Mouse (Mus musculus) spleen, embryonic (tissue): ENCODE results near the gene Rnf145.

Source experiments
- CTCF ChIA-PET: fragments of 350-600 bp; sonication (Branson Sonifier 250); formaldehyde crosslinking; loops from one replicate; lab custom pipeline; 2022; lab: Charles Lee

Rnf145 gene

GRCm38 (mm10) chr11:44532846-44533781 lies 14.3 kb downstream of the Rnf145 start:
- CTCF ChIA-PET = interaction anchor here (0.6 kb wide), 1 partner anchor 22 kb away, joined by 3 read pairs; no protein-coding TSS in a partner anchor

- CTCF ChIA-PET = no interaction called here
Observed at GRCm38 (mm10) chr11:44534999-44535750, 16.4 kb downstream of the Rnf145 start.

GRCm38 (mm10) chr11:44537403-44537802 lies 18.6 kb downstream of the Rnf145 start:
- CTCF ChIA-PET = interaction anchor here (0.7 kb wide), 1 partner anchor 9 kb away, joined by 3 read pairs; no protein-coding TSS in a partner anchor

- CTCF ChIA-PET = no interaction called here
Observed at GRCm38 (mm10) chr11:44538101-44538500, 19.3 kb downstream of the Rnf145 start.

GRCm38 (mm10) chr11:44538501-44539290 lies 19.9 kb downstream of the Rnf145 start:
- CTCF ChIA-PET = interaction anchor here (0.9 kb wide), 1 partner anchor 10 kb away, joined by 3 read pairs; no protein-coding TSS in a partner anchor

GRCm38 (mm10) chr11:44539291-44539930 lies 20.6 kb downstream of the Rnf145 start:
- CTCF ChIA-PET = interaction anchor here (0.5 to 0.9 kb wide), 2 partner anchors 11 to 73 kb away, joined by 3 read pairs; no protein-coding TSS in a partner anchor

GRCm38 (mm10) chr11:44540243-44540642 lies 21.5 kb downstream of the Rnf145 start:
- CTCF ChIA-PET = interaction anchor here (0.9 kb wide), 1 partner anchor 10 kb away, joined by 3 read pairs; no protein-coding TSS in a partner anchor

- CTCF ChIA-PET = interaction anchor here (0.5 to 0.9 kb wide), 3 partner anchors 21 to 1761 kb away, joined by 5 to 11 read pairs (median 11); no protein-coding TSS in a partner anchor
Observed at GRCm38 (mm10) chr11:44541280-44541679, 22.5 kb downstream of the Rnf145 start.

GRCm38 (mm10) chr11:44541813-44542212 lies 23.0 kb downstream of the Rnf145 start:
- CTCF ChIA-PET = interaction anchor here (0.6 to 0.9 kb wide), 3 partner anchors 21 to 1761 kb away, joined by 4 to 11 read pairs (median 5); no protein-coding TSS in a partner anchor

GRCm38 (mm10) chr11:44543593-44543992 lies 24.8 kb downstream of the Rnf145 start:
- CTCF ChIA-PET = interaction anchor here (0.6 to 1.1 kb wide), 2 partner anchors 12 to 13 kb away, joined by 3 to 5 read pairs; no protein-coding TSS in a partner anchor

- CTCF ChIA-PET = interaction anchor here (0.6 to 1.1 kb wide), 2 partner anchors 12 to 13 kb away, joined by 3 to 5 read pairs; no protein-coding TSS in a partner anchor
Observed at GRCm38 (mm10) chr11:44543996-44544395, 25.2 kb downstream of the Rnf145 start.

- CTCF ChIA-PET = no interaction called here
Observed at GRCm38 (mm10) chr11:44545181-44545580, 26.4 kb downstream of the Rnf145 start.

- CTCF ChIA-PET = no interaction called here
Observed at GRCm38 (mm10) chr11:44546250-44546649, 27.5 kb downstream of the Rnf145 start.

- CTCF ChIA-PET = no interaction called here
Observed at GRCm38 (mm10) chr11:44547651-44548196, 29.0 kb downstream of the Rnf145 start.

GRCm38 (mm10) chr11:44548816-44549215 lies 30.1 kb downstream of the Rnf145 start:
- CTCF ChIA-PET = interaction anchor here (0.6 kb wide), 1 partner anchor 854 kb away, joined by 3 read pairs; no protein-coding TSS in a partner anchor

GRCm38 (mm10) chr11:44549511-44550278 lies 30.9 kb downstream of the Rnf145 start:
- CTCF ChIA-PET = interaction anchor here (0.6 to 1.3 kb wide), 2 partner anchors 9 to 853 kb away, joined by 3 read pairs; no protein-coding TSS in a partner anchor

- CTCF ChIA-PET = interaction anchor here (1.0 kb wide), 1 partner anchor 109 kb away, joined by 4 read pairs; no protein-coding TSS in a partner anchor
Observed at GRCm38 (mm10) chr11:44550996-44551395, 32.2 kb downstream of the Rnf145 start.

GRCm38 (mm10) chr11:44554339-44554738 lies 35.6 kb downstream of the Rnf145 start:
- CTCF ChIA-PET = no interaction called here

- CTCF ChIA-PET = interaction anchor here (0.7 kb wide), 1 partner anchor 227 kb away, joined by 4 read pairs; no protein-coding TSS in a partner anchor
Observed at GRCm38 (mm10) chr11:44558521-44558920, 39.8 kb downstream of the Rnf145 start.
